Mouse (Mus musculus) E14TG2a.4 (cell line): ENCODE data around the gene Lamtor1.

Experiments
- CTCF ChIP-seq: conservative IDR thresholded peaks from 2 replicates; pipeline ENCODE4 v1.5.1; 2014; ENCODE audit warnings: low read length
- NANOG ChIP-seq: IDR thresholded peaks from 2 replicates; pipeline ENCODE4 v1.6.1; 2014; ENCODE audit warnings: borderline replicate concordance, low read length, mixed read lengths
- POU5F1 ChIP-seq: IDR thresholded peaks from 2 replicates; pipeline ENCODE4 v1.6.1; 2014; ENCODE audit warnings: low read length, borderline replicate concordance

- TF ChIP-seq CTCF: no peak
- no peak for TF ChIP-seq NANOG
- TF ChIP-seq POU5F1: no peak
Measured at GRCm38 (mm10) chr7:101868241-101869162, 37.2 kb upstream of the Lamtor1 start.
